Mouse (Mus musculus) urinary bladder, postnatal 14 days (tissue): Measurements from ENCODE around the gene Tmem30b.
A peak's percentile ranks its signal among the peaks of the same experiment; 100 is the strongest.

Source experiments
- DNase-seq: peaks from one replicate; pipeline ENCODE4 v3.0.0; 2021; ENCODE audit warnings: low spot score

The Tmem30b gene

GRCm38 (mm10) chr12:73517022-73517709 is 29.0 kb downstream of the Tmem30b start:
- DNase-seq = peak; percentile 85

DNA sequence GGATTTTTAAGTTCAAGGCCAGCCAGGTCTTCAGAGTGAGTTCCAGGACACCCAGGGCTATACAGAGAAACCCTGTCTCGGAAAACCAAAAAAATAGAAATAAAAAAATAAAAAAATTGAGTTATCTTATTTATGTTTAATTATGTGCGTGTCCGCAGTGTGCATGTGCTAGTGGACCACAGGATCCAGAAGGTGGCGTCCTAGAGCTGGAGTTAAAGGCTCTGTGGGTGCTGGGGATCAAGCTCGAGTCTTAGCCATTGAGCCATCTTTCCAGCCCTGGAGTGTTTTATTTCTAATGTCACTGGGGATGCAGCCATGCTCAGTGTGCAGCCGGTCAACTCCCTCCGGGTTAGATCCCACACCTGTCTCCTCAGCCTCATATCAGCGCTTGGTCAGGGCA is 29.7 kb downstream of the Tmem30b start:
- no peak for DNase-seq

- DNase-seq = no peak
These were observed 31.5 kb downstream of the Tmem30b start for GRCm38 (mm10) chr12:73514722-73515121.

DNA sequence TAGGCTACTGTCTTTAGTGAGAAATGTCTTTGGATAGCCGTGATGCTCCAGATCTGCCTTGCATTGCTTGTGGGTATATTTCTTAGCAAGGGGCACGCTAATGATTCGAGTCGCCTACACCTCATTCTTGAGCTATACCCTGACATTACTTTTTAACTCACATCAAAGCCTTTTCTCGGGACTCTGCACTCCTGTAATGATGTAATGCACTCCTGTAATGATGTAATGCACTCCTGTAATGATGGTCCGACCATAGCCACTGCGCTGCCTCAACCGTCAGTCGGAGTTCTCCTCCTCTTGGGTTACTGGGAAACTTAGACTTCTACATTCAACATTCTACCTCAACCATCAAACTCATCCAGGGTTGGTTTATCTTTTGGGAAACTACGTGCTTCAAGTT is 32.2 kb downstream of the Tmem30b start:
- DNase-seq = no peak

DNA sequence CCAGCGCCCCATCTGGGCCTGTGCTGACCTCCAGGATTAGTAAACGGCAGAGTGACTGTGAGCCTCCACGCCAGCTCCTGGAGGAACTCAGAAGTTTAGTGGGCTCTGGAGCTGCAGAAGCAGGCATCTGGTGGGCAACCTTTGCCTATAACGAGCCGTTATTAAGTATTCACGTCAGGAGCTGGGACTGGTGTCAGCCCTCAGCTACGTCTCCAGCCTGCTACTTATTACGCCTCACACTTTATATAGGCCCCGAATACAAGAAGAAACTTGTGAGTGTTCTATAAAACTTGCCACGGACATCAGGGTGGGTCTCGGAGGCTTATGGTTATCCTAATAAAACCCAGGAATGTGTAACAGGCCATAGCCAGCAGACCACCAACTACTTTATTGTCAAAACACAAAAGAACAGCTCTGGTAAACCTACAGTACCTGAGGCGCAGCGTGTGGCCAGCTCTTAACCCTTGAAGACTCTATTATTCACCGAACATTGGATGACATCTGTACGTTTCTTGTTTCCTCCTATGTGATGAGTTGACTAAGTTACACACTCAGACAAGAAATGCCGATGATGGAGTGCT is 34.6 kb downstream of the Tmem30b start:
- no peak for DNase-seq

DNA sequence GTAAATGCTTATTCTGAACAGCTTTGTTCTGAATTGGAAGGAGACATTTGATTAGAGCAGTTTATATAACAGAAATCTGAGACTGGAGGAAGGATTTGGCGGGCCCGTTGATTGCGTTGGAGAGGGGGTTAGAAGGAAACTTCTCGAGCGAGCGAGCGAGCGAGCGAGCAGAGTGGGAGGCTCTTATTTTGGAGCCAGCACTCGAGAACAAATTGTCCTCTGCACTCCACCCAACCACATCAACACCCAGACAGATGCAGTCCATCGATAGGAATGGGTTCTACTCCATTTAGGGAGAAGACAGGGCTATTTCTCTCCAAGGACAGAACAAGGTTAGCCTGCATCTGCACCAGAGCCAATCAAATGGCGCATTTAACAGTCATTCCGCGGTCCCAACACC is 39.1 kb downstream of the Tmem30b start:
- DNase-seq = peak; percentile 70

- no peak for DNase-seq
These were observed 39.5 kb downstream of the Tmem30b start for GRCm38 (mm10) chr12:73506648-73507047.

- no peak for DNase-seq
These were observed 45.4 kb downstream of the Tmem30b start for GRCm38 (mm10) chr12:73500689-73501326.

DNA sequence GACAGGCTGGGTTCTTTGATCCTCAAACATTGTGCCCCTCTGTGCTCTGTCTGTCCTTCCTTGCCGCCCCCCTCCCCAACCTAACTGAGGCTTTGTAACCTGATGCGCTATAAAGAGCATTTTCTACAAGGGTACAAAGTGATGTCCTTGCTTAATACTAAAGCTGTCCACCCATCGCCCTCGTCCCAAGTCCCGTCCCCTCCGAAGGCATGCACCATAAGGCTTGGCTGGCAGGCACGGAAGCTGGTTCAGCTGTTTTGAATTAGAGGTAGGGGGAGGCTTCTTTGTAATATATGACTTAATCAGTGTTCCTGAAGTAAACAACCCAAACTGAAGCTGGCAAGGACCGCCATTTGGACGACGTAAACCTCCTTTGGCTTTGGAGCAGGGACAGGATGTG is 51.0 kb downstream of the Tmem30b start:
- no peak for DNase-seq

- DNase-seq = no peak
These were observed 52.2 kb downstream of the Tmem30b start for GRCm38 (mm10) chr12:73493929-73494530.
